Mouse (Mus musculus): Measurements from ENCODE around the gene Eps8l1.
"Not testable (repeated sequence)": the region's sequence is repeated elsewhere in the genome, so short reads cannot be mapped to it uniquely, and the experiment has no call there.

Eps8l1 gene

GRCm38 (mm10) chr7:4508739-4509116, 48.3 kb downstream of the Eps8l1 start:
- DNase-seq (ENCODE audit: low spot score) = no peak

- no peak for DNase-seq (ENCODE audit: low spot score)
Measured at GRCm38 (mm10) chr7:4509863-4510608, 49.6 kb downstream of the Eps8l1 start.

- no peak for DNase-seq (ENCODE audit: low spot score)
Measured at GRCm38 (mm10) chr7:4511489-4512224, 51.2 kb downstream of the Eps8l1 start.

GRCm38 (mm10) chr7:4513236-4513635, 52.8 kb downstream of the Eps8l1 start:
- DNase-seq (ENCODE audit: low spot score) = no peak

GRCm38 (mm10) chr7:4513829-4514712, 53.6 kb downstream of the Eps8l1 start:
- no peak for DNase-seq (ENCODE audit: low spot score)

- DNase-seq (ENCODE audit: low spot score) = no peak
Measured at GRCm38 (mm10) chr7:4515853-4516252, 55.4 kb downstream of the Eps8l1 start.

- no peak for DNase-seq (ENCODE audit: low spot score)
Measured at GRCm38 (mm10) chr7:4516332-4517050, 56.0 kb downstream of the Eps8l1 start, which contains the start of gene Tnnt1. Tnnt1 (minus strand) TSS chr7:4516382.

- DNase-seq (ENCODE audit: low spot score) = no peak
Measured at GRCm38 (mm10) chr7:4518487-4518886, 58.0 kb downstream of the Eps8l1 start.

GRCm38 (mm10) chr7:4521231-4522003, 60.9 kb downstream of the Eps8l1 start:
- no peak for DNase-seq (ENCODE audit: low spot score)

GRCm38 (mm10) chr7:4522292-4522691, 61.8 kb downstream of the Eps8l1 start:
- no peak for DNase-seq (ENCODE audit: low spot score)

GRCm38 (mm10) chr7:4523205-4524130, 63.0 kb downstream of the Eps8l1 start:
- no peak for DNase-seq (ENCODE audit: low spot score)

- DNase-seq (ENCODE audit: low spot score) = not testable (repeated sequence)
Measured at GRCm38 (mm10) chr7:4524212-4524922, 63.9 kb downstream of the Eps8l1 start, which contains the start of gene Tnni3. Tnni3 (minus strand) TSS chr7:4524229.

GRCm38 (mm10) chr7:4526341-4527301, 66.1 kb downstream of the Eps8l1 start:
- no peak for DNase-seq (ENCODE audit: low spot score)

GRCm38 (mm10) chr7:4527302-4527689, 66.8 kb downstream of the Eps8l1 start:
- no peak for DNase-seq (ENCODE audit: low spot score)

Measured in layer of hippocampus, adult 9-10 months (tissue).